Mouse (Mus musculus) liver, embryonic 16.5 days (tissue): ENCODE results near the gene Fry. TPM values are rescaled to one million over a fixed set of nuclear protein-coding genes. Genes with fewer than 3 reads are reported as not detected.

Source experiments
- ATAC-seq: fragments of 200-750 bp; cut with Nextera tagmentation; 2 replicates; pipeline ENCODE4 v1.8.0; 2017; ENCODE audit warnings: low read depth, mild to moderate bottlenecking, moderate number of reproducible peaks, moderate library complexity
- H3K27ac ChIP-seq: fragments of 300-500 bp; sonication (generic); 2 replicates; pipeline ENCODE4 v1.5.1; 2014; ENCODE audit warnings: mild to moderate bottlenecking, low read length
- H3K27me3 ChIP-seq: fragments of 300-500 bp; sonication (generic); 2 replicates; pipeline ENCODE4 v1.6.1; 2014; ENCODE audit warnings: low read depth, low read length, mixed read lengths; ENCODE audit not compliant: control insufficient read depth, insufficient read depth
- H3K36me3 ChIP-seq: fragments of 300-500 bp; sonication (generic); 2 replicates; pipeline ENCODE4 v1.6.1; 2014; ENCODE audit warnings: mild to moderate bottlenecking; ENCODE audit not compliant: control insufficient read depth, insufficient read depth
- H3K4me1 ChIP-seq: fragments of 300-500 bp; sonication (generic); 2 replicates; pipeline ENCODE4 v1.6.1; 2014; ENCODE audit warnings: low read depth, low read length, mixed read lengths; ENCODE audit not compliant: control insufficient read depth
- H3K4me2 ChIP-seq: fragments of 300-500 bp; sonication (generic); 2 replicates; pipeline ENCODE4 v1.6.1; 2014; ENCODE audit warnings: low read depth, low read length, mixed read lengths
- H3K4me3 ChIP-seq: fragments of 300-500 bp; sonication (generic); 2 replicates; pipeline ENCODE4 v1.5.1; 2014; ENCODE audit warnings: low read depth, mild to moderate bottlenecking, low read length
- H3K9ac ChIP-seq: fragments of 300-500 bp; sonication (generic); 2 replicates; pipeline ENCODE4 v1.6.1; 2014; ENCODE audit warnings: low read depth, low read length
- H3K9me3 ChIP-seq: fragments of 300-500 bp; sonication (generic); replicated peaks from 2 replicates; pipeline ENCODE4 v1.6.1; 2016; ENCODE audit warnings: low read length; ENCODE audit not compliant: control insufficient read depth
- WGBS: fragments of 180-500 bp; shearing (Covaris S2); extraction: QIAGEN DNeasy Blood & Tissue Kit; methylation state at CpG from one replicate; pipeline ENCODE4 v1.1.7; 2014; ENCODE audit not compliant: insufficient replicate concordance; 5-methylcytosine and 5-hydroxymethylcytosine counted together
- polyA plus RNA-seq: library from polyadenylated mRNA; unstranded; fragments of >200 nt; fragmentation: Nextera tagmentation; extraction: Ambion mirVana; gene quantifications from 2 replicates; pipeline ENCODE4 v1.2.1, GENCODE M21; 2015

Fry gene
- polyA plus RNA-seq, 1 experiment from 2014 or later = 2.7 TPM

GRCm38 (mm10) chr5:150514027-150514426 lies 395.6 kb downstream of the Fry start:
- Histone ChIP-seq H3K4me3 (no peak overlapping the region), H3K9ac (no peak overlapping the region), H3K4me1 (no peaks in the 10 kb centered on the region), H3K27ac (no peak overlapping the region), H3K27me3 (no peaks in the 10 kb centered on the region), H3K4me2 (no peak overlapping the region), H3K36me3 (no peaks in the 10 kb centered on the region), H3K9me3 (no peaks in the 10 kb centered on the region)
- no peak for ATAC-seq
- 65% methylated on average over 1 of the region's 1 CpGs for WGBS

GRCm38 (mm10) chr5:150518064-150518463 lies 399.6 kb downstream of the Fry start, which contains the start of gene Zar1l:
Gene Zar1l, minus strand, starts transcription at chr5:150518164.
- Histone ChIP-seq H3K27ac (no peak within 1 kb of the TSS), H3K4me1 (peaks cover 4% of the 10 kb centered on the region), H3K4me3 (no peak within 1 kb of the TSS), H3K9me3 (no peaks in the 10 kb centered on the region), H3K27me3 (no peaks in the 10 kb centered on the region), H3K4me2 (no peak within 1 kb of the TSS), H3K36me3 (no peaks in the 10 kb centered on the region), H3K9ac (no peak within 1 kb of the TSS)
- 49% methylated on average over 4 of the region's 4 CpGs for WGBS
- no peak for ATAC-seq

- H3K27ac ChIP-seq = no peak overlapping the region
- no peaks in the 10 kb centered on the region for H3K9me3 ChIP-seq
- H3K27me3 ChIP-seq = no peaks in the 10 kb centered on the region
- no peak overlapping the region for H3K4me2 ChIP-seq
- no peaks in the 10 kb centered on the region for H3K36me3 ChIP-seq
- H3K4me3 ChIP-seq = no peak overlapping the region
- peaks cover 12% of the 10 kb centered on the region for H3K4me1 ChIP-seq
- ATAC-seq = no peak
- WGBS = 76% methylated on average over 1 of the region's 1 CpGs
- no peak overlapping the region for H3K9ac ChIP-seq
Observed at GRCm38 (mm10) chr5:150519551-150519950, 401.1 kb downstream of the Fry start.

GRCm38 (mm10) chr5:150521937-150522866 lies 403.8 kb downstream of the Fry start, which contains the start of gene Brca2:
Gene Brca2, plus strand, starts transcription at chr5:150522630.
- Histone ChIP-seq H3K9me3 (no peaks in the 10 kb centered on the region), H3K4me3 (peak within 1 kb of the TSS; percentile 88), H3K27me3 (no peaks in the 10 kb centered on the region), H3K36me3 (0 out of 2 replicates have a peak, but pooled peaks cover 3% of the 10 kb centered on the region), H3K4me2 (peak within 1 kb of the TSS; percentile 79), H3K4me1 (peaks cover 15% of the 10 kb centered on the region), H3K9ac (peak within 1 kb of the TSS; percentile 95), H3K27ac (peak within 1 kb of the TSS; percentile 79)
- ATAC-seq = peak; percentile 95
- 4% methylated on average over 63 of the region's 63 CpGs for WGBS

GRCm38 (mm10) chr5:150522867-150523234 lies 404.4 kb downstream of the Fry start:
- Histone ChIP-seq H3K4me1 (peaks cover 15% of the 10 kb centered on the region), H3K27me3 (no peaks in the 10 kb centered on the region), H3K9me3 (no peaks in the 10 kb centered on the region), H3K9ac (peak overlapping the region; percentile 95), H3K27ac (peak overlapping the region; percentile 79), H3K4me3 (peak overlapping the region; percentile 88), H3K36me3 (0 out of 2 replicates have a peak, but pooled peaks cover 3% of the 10 kb centered on the region), H3K4me2 (peak overlapping the region; percentile 79)
- WGBS = 4% methylated on average over 11 of the region's 11 CpGs
- ATAC-seq = peak; percentile 54

- no peaks in the 10 kb centered on the region for H3K27me3 ChIP-seq
- H3K36me3 ChIP-seq = peaks cover 3% of the 10 kb centered on the region
- no peak overlapping the region for H3K9ac ChIP-seq
- no peak overlapping the region for H3K4me3 ChIP-seq
- whole genome bisulfite sequencing = 75% methylated on average over 2 of the region's 2 CpGs
- H3K4me2 ChIP-seq = no peak overlapping the region
- H3K9me3 ChIP-seq = no peaks in the 10 kb centered on the region
- peaks cover 19% of the 10 kb centered on the region for H3K4me1 ChIP-seq
- H3K27ac ChIP-seq = no peak overlapping the region
- no peak for ATAC-seq
Observed at GRCm38 (mm10) chr5:150525239-150525638, 406.8 kb downstream of the Fry start.

- Histone ChIP-seq H3K27me3 (no peaks in the 10 kb centered on the region), H3K4me3 (no peak overlapping the region), H3K9ac (no peak overlapping the region), H3K4me2 (no peak overlapping the region), H3K27ac (no peak overlapping the region), H3K36me3 (peaks cover 27% of the 10 kb centered on the region), H3K9me3 (peaks cover 2% of the 10 kb centered on the region; the same call in 1 of the 2 replicates), H3K4me1 (no peaks in the 10 kb centered on the region)
- ATAC-seq = no peak
- 94% methylated on average over 1 of the region's 1 CpGs for WGBS
Observed at GRCm38 (mm10) chr5:150541302-150541701, 422.9 kb downstream of the Fry start.

GRCm38 (mm10) chr5:150543184-150543583 lies 424.7 kb downstream of the Fry start:
- no peak overlapping the region for H3K27ac ChIP-seq
- H3K27me3 ChIP-seq = no peaks in the 10 kb centered on the region
- no peaks in the 10 kb centered on the region for H3K4me1 ChIP-seq
- H3K9me3 ChIP-seq = peaks cover 2% of the 10 kb centered on the region; the same call in 1 of the 2 replicates
- WGBS = 88% methylated on average over 2 of the region's 2 CpGs
- ATAC-seq = no peak
- H3K9ac ChIP-seq = no peak overlapping the region
- H3K4me2 ChIP-seq = no peak overlapping the region
- peaks cover 17% of the 10 kb centered on the region for H3K36me3 ChIP-seq
- no peak overlapping the region for H3K4me3 ChIP-seq
